Mouse (Mus musculus) frontal cortex, postnatal 36 days (tissue): ENCODE measurements around the gene Gm5089.
A peak's percentile ranks its signal among the peaks of the same experiment; 100 is the strongest.
"Not testable (repeated sequence)": the region's sequence is repeated elsewhere in the genome, so short reads cannot be mapped to it uniquely, and the experiment has no call there.

Experiments used
- DNase-seq, 2 experiments: peaks; one replicate each; pipeline ENCODE4 v3.0.0; 2022; ENCODE audit warnings: low spot score in 2 of 2

Gene Gm5089

GRCm38 (mm10) chr14:122463734-122464341 is 12.9 kb upstream of the Gm5089 start:
- DNase-seq, result not testable (repeated sequence)

- no peak for DNase-seq
Measured at GRCm38 (mm10) chr14:122463080-122463691, 12.3 kb upstream of the Gm5089 start.

- DNase-seq, result no peak
Measured at GRCm38 (mm10) chr14:122462689-122463079, 11.8 kb upstream of the Gm5089 start.

- DNase-seq, result no peak
Measured at GRCm38 (mm10) chr14:122461966-122462365, 11.1 kb upstream of the Gm5089 start.

GRCm38 (mm10) chr14:122461500-122461899 is 10.6 kb upstream of the Gm5089 start:
- DNase-seq, result no peak

GRCm38 (mm10) chr14:122460226-122460625 is 9.3 kb upstream of the Gm5089 start:
- no peak for DNase-seq

GRCm38 (mm10) chr14:122459776-122460175 is 8.9 kb upstream of the Gm5089 start:
- no peak for DNase-seq

GRCm38 (mm10) chr14:122459332-122459731 is 8.4 kb upstream of the Gm5089 start:
- not testable (repeated sequence) for DNase-seq

GRCm38 (mm10) chr14:122455562-122455958 is 4.6 kb upstream of the Gm5089 start:
- no peak for DNase-seq

GRCm38 (mm10) chr14:122454901-122455561 is 4.1 kb upstream of the Gm5089 start:
- no peak for DNase-seq

GRCm38 (mm10) chr14:122453996-122454738 is 3.3 kb upstream of the Gm5089 start:
- no peak for DNase-seq

- peak in 1 of 2 experiments; percentile 55 for DNase-seq
Measured at GRCm38 (mm10) chr14:122453388-122453995, 2.6 kb upstream of the Gm5089 start.

GRCm38 (mm10) chr14:122452701-122453387 is 1.9 kb upstream of the Gm5089 start:
- peak in 1 of 2 experiments; percentile 9 for DNase-seq

GRCm38 (mm10) chr14:122451551-122452145 is 733 bp upstream of the Gm5089 start:
- no peak for DNase-seq

- peak in 1 of 2 experiments; percentile 9 for DNase-seq
Measured at GRCm38 (mm10) chr14:122449601-122450495, 1.1 kb downstream of the Gm5089 start.

- no peak for DNase-seq
Measured at GRCm38 (mm10) chr14:122436850-122437249, 14.1 kb downstream of the Gm5089 start.

GRCm38 (mm10) chr14:122434039-122434438 is 16.9 kb downstream of the Gm5089 start:
- DNase-seq, result no peak

GRCm38 (mm10) chr14:122432558-122432957 is 18.4 kb downstream of the Gm5089 start:
- no peak for DNase-seq

GRCm38 (mm10) chr14:122427654-122428053 is 23.3 kb downstream of the Gm5089 start:
- DNase-seq, result no peak

- DNase-seq, result no peak
Measured at GRCm38 (mm10) chr14:122427204-122427560, 23.7 kb downstream of the Gm5089 start.
